Mouse (Mus musculus) embryonic fibroblast, embryonic 13.5 days (primary cell): ENCODE data around the gene Ncapd2.

ENCODE experiments used
- CTCF ChIP-seq: IDR thresholded peaks from 2 replicates; pipeline ENCODE4 v1.5.1; 2011; ENCODE audit warnings: mild to moderate bottlenecking, control low read depth, low read length, moderate library complexity, borderline replicate concordance; ENCODE audit not compliant: insufficient read depth
- POLR2A ChIP-seq: IDR thresholded peaks from 2 replicates; pipeline ENCODE4 v1.6.1; 2011; ENCODE audit warnings: low read depth, mild to moderate bottlenecking, control low read depth, low read length, moderate library complexity

DNA sequence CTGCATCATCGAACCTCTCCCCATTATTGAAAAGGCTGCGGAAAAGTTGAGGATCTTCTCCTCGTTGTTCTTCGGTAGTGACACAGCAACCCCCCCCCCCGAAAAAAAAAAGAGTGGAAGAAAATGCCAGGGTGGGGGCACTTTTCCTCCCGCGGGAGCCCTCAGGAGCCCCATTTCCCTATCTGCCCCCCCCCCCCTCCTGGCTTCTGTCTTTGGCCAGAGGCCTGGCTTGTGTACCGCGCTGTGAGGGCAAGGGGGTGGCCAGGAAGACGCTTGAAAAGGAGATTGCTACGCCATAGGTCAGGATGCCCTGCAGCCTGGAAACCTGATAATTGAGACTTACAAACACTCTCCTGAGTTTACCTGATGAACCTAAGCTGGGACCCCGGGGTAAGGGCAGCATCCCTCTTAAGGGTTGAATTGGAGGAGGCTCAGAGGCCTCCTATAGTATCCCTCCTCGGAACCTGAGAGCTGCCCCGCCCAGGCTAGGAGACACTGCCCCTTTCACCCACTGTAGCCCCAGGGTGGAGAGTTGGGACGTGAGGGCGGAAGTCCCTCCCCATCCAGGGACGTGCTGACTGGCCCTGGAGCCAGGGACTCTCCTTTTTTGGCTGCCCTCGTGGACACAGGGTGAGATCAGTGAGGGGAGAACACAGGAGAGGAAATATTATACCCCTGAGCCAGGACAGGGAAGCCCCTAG, 25.3 kb downstream of the Ncapd2 start, which contains the start of gene Gapdh:
- TF ChIP-seq CTCF (no peak), POLR2A (peak; percentile 75)
